ENCODE assay signal across 14 mouse cellular contexts in genomic region chr3:75498961-75499960, GRCm38 (mm10). TPM values are rescaled to one million over a fixed set of nuclear protein-coding genes. Genes with fewer than 3 reads are reported as not detected.
A peak's percentile ranks its signal among the peaks of the same experiment; 100 is the strongest.
DNase-seq lines count a peak whose midpoint lies in the region; ATAC-seq and TF ChIP-seq lines count a peak whose summit lies in the region.
"Had no signal": no experiment of that assay in that cellular context is flagged by ENCODE, and none has a peak within 500 bp of the region (broad histone marks: within the 10 kb centered on the region; RNA-seq: fewer than 3 reads in every experiment).

No protein-coding gene starts in this region.

- TF ChIP-seq POLR2A in spleen, adult 2 months (IDR thresholded peaks at IDR 0.05; ENCODE audit: low read depth, low read length): no peak

- H3K4me2 ChIP-seq in stomach, embryonic 16.5 days (ENCODE audit: low read depth, low read length): no peak overlapping the region
- H3K4me2 ChIP-seq: embryonic facial prominence, embryonic 12.5 days; midbrain, embryonic 11.5 days had no signal

- H3K4me3 ChIP-seq in spleen, adult 2 months (ENCODE audit: extremely low read depth, insufficient read depth, insufficient read length): peak overlapping the region; percentile 16; the same call in 1 of the 2 replicates
- no peak overlapping the region for H3K4me3 ChIP-seq in E14TG2a.4 (replicated peaks; ENCODE audit: low read length)
- H3K4me3 ChIP-seq in stomach, embryonic 16.5 days (replicated peaks; ENCODE audit: low read length): no peak overlapping the region
- H3K4me3 ChIP-seq: embryonic facial prominence, embryonic 12.5 days had no signal

- no peaks in the 10 kb centered on the region for H3K9me3 ChIP-seq in E14TG2a.4 (ENCODE audit: low read length)
- H3K9me3 ChIP-seq in stomach, embryonic 16.5 days (replicated peaks; ENCODE audit: control insufficient read depth, low read length): no peaks in the 10 kb centered on the region
- H3K9me3 ChIP-seq: embryonic facial prominence, embryonic 12.5 days had no signal

- no peak for TF ChIP-seq CTCF in spleen, adult 2 months (IDR thresholded peaks at IDR 0.05; ENCODE audit: extremely low read depth, insufficient read depth, insufficient read length, insufficient replicate concordance)
- TF ChIP-seq CTCF in E14TG2a.4 (conservative IDR thresholded peaks at IDR 0.05; ENCODE audit: low read length): peak; percentile 3; the same call in 1 of the 2 replicates

- peaks cover 6% of the 10 kb centered on the region; the same call in 1 of the 2 replicates for H3K4me1 ChIP-seq in spleen, adult 2 months (ENCODE audit: control insufficient read depth, insufficient read depth, insufficient read length)
- H3K4me1 ChIP-seq in E14TG2a.4 (replicated peaks; ENCODE audit: low read depth, low read length): no peaks in the 10 kb centered on the region
- H3K4me1 ChIP-seq in stomach, embryonic 16.5 days (ENCODE audit: control insufficient read depth, insufficient read depth, low read length): no peaks in the 10 kb centered on the region
- H3K4me1 ChIP-seq: embryonic facial prominence, embryonic 12.5 days had no signal

- H3K9ac ChIP-seq in stomach, embryonic 16.5 days (ENCODE audit: low read length): no peak overlapping the region
- H3K9ac ChIP-seq: embryonic facial prominence, embryonic 12.5 days had no signal

- peak in 1 of 2 experiments; percentile 37 for DNase-seq in spleen, adult 2 months (ENCODE audit: low read depth in 1 of 2, low spot score in 2 of 2)
- no peak for DNase-seq in spleen, postnatal 14 days (ENCODE audit: low spot score in 2 of 2)
- no peak for DNase-seq in frontal cortex, adult 2 months (ENCODE audit: extremely low spot score in 1 of 2, low spot score in 1 of 2)
- DNase-seq in cerebellum, postnatal 10 days: no peak
- DNase-seq in layer of hippocampus, postnatal 36 days: no peak
- DNase-seq: kidney, adult 18-20 months had no signal

- H3K27me3 ChIP-seq in spleen, adult 2 months (ENCODE audit: control insufficient read depth, insufficient read depth, low read length): no peaks in the 10 kb centered on the region
- H3K27me3 ChIP-seq in E14TG2a.4 (ENCODE audit: insufficient read depth, low read length): no peaks in the 10 kb centered on the region
- no peaks in the 10 kb centered on the region for H3K27me3 ChIP-seq in stomach, embryonic 16.5 days (ENCODE audit: control insufficient read depth, insufficient read depth, low read length)
- H3K27me3 ChIP-seq: embryonic facial prominence, embryonic 12.5 days had no signal

- peak; percentile 89 to 91 for ATAC-seq in hematopoietic stem cell, adult 5-6 weeks (replicated peaks in 1 of 2; ENCODE audit: insufficient read depth in 1 of 2, low FRiP score in 2 of 2, low TSS enrichment in 1 of 2, low read depth in 1 of 2, poor library complexity in 2 of 2, severe bottlenecking in 2 of 2)
- ATAC-seq in stomach, embryonic 16.5 days (ENCODE audit: insufficient read depth, low FRiP score): peak; percentile 21; the same call in 1 of the 2 replicates

- WGBS in spleen, adult 2 months: 44% methylated on average over 7 of the region's 7 CpGs
- WGBS in stomach, embryonic 16.5 days: 74% methylated on average over 7 of the region's 7 CpGs

- H3K36me3 ChIP-seq in spleen, adult 2 months (ENCODE audit: control insufficient read depth, insufficient read depth, low read length): no peaks in the 10 kb centered on the region
- no peaks in the 10 kb centered on the region for H3K36me3 ChIP-seq in E14TG2a.4 (ENCODE audit: insufficient read depth, low read length)
- no peaks in the 10 kb centered on the region for H3K36me3 ChIP-seq in stomach, embryonic 16.5 days (ENCODE audit: control insufficient read depth, insufficient read depth, low read length)
- H3K36me3 ChIP-seq: embryonic facial prominence, embryonic 12.5 days had no signal

- peak overlapping the region; percentile 10; the same call in 1 of the 2 replicates for H3K27ac ChIP-seq in spleen, adult 2 months (ENCODE audit: insufficient read depth, low read length)
- H3K27ac ChIP-seq in stomach, embryonic 16.5 days (ENCODE audit: low read length): no peak overlapping the region
- H3K27ac ChIP-seq: embryonic facial prominence, embryonic 12.5 days had no signal

RNA-seq across cellular contexts. Expression of gene Wdr49, which starts 17.3 kb away (rescaled TPM):
- not detected in 2 replicates for polyA plus RNA-seq in spleen, adult 2 months (2012; rRNA removed)
- total RNA-seq in hematopoietic stem cell, adult 5-6 weeks (2017): 0.40 and 0.56 TPM in 2 replicates
- polyA plus RNA-seq in stomach, embryonic 16.5 days (2015; fragmentation: Nextera tagmentation; extraction: Ambion mirVana): not detected in 2 replicates
- polyA plus RNA-seq in frontal cortex, adult 2 months (2012; rRNA removed): 0.04 and 0.11 TPM in 2 replicates
- total RNA-seq in layer of hippocampus, postnatal 36 days (2021): under 1 TPM; 0.73 to 0.77 TPM
- total RNA-seq: gastrocnemius, adult 18-20 months; liver, adult 2 months had no signal
- polyA plus RNA-seq: embryonic facial prominence, embryonic 12.5 days; heart, embryonic 16.5 days; liver, adult 2 months had no signal

RNA-seq across cellular contexts. Expression of gene Pdcd10, which starts 57.4 kb away (rescaled TPM):
- polyA plus RNA-seq in spleen, adult 2 months (2012; rRNA removed): 2.4 and 4.1 TPM in 2 replicates
- 129 and 146 TPM in 2 replicates for total RNA-seq in hematopoietic stem cell, adult 5-6 weeks (2017)
- polyA plus RNA-seq in stomach, embryonic 16.5 days (2015; fragmentation: Nextera tagmentation; extraction: Ambion mirVana): 80.6 and 88.3 TPM in 2 replicates
- 42.0 and 44.5 TPM in 2 replicates for polyA plus RNA-seq in frontal cortex, adult 2 months (2012; rRNA removed)
- 10 to 100 TPM; 56.0 to 69.8 TPM for total RNA-seq in layer of hippocampus, postnatal 36 days (2021)

RNA-seq across cellular contexts. Expression of gene Serpini1, which starts 58.1 kb away (rescaled TPM):
- polyA plus RNA-seq in spleen, adult 2 months (2012; rRNA removed): 0.72 and 0.92 TPM in 2 replicates
- total RNA-seq in hematopoietic stem cell, adult 5-6 weeks (2017): 10.8 and 12.5 TPM in 2 replicates
- 19.5 and 21.2 TPM in 2 replicates for polyA plus RNA-seq in stomach, embryonic 16.5 days (2015; fragmentation: Nextera tagmentation; extraction: Ambion mirVana)
- 136 and 168 TPM in 2 replicates for polyA plus RNA-seq in frontal cortex, adult 2 months (2012; rRNA removed)
- total RNA-seq in layer of hippocampus, postnatal 36 days (2021): 100 to 1,000 TPM; 175 to 193 TPM

Comparison
In these comparisons a context has a peak if more than half of its experiments do, and no peak if none do; other contexts are left out.
1. RNA of gene Serpini1, which starts 58.1 kb away (polyA plus RNA-seq): 136 to 168 TPM in frontal cortex, adult 2 months and 19.5 to 21.2 TPM in stomach, embryonic 16.5 days; 0.72 to 0.92 TPM in spleen, adult 2 months; every median in the first group is over 10 times any median in the second.